Mouse (Mus musculus) spleen, adult 2 months (tissue): ENCODE measurements around the gene Uxs1.

ENCODE experiments used
- CTCF ChIP-seq: fragments of 200-500 bp; IDR thresholded peaks from 2 replicates; pipeline ENCODE4 v1.5.1; 2011; ENCODE audit warnings: mild to moderate bottlenecking, inconsistent platforms; ENCODE audit not compliant: insufficient read depth, insufficient read length, insufficient replicate concordance; ENCODE audit errors: extremely low read depth
- POLR2A ChIP-seq: fragments of 200-500 bp; IDR thresholded peaks from 2 replicates; pipeline ENCODE4 v1.6.1; 2011; ENCODE audit warnings: low read depth, low read length, inconsistent platforms

DNA sequence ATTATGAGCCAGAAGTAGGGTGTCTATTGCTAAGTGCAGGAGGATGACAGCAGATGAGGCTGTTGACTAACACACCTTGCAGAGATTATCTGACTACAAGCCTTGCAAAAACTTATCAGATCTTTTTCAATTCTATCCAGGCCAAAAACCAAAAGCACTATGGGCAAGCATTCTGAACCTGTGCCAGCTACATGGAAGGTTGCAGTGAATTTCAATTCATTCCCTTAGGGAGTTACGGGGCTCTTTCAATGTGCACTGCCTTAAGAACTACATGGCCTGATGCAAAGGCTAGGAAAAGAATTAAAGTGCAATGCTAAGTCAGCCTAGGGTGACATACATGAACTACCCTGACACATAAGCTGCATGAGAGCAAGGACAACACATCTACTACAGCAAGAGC, 4.2 kb downstream of the Uxs1 start:
- TF ChIP-seq CTCF (no peak), POLR2A (no peak)
